Mouse (Mus musculus): ENCODE measurements at regions not wholly inside any gene's neighbourhood (a gene's known extent, or its start where the extent isn't known, plus 50 kb on each side); places are given as distances from the start of the nearest gene placed in this dataset.

GRCm38 (mm10) chr2:19753479-19753878, 95.9 kb downstream of the Otud1 start:
- H3K36me3 ChIP-seq = no peaks in the 10 kb centered on the region
- no peak overlapping the region for H3K9ac ChIP-seq (replicated peaks)
- H3K27ac ChIP-seq (replicated peaks) = no peak overlapping the region
- no peak overlapping the region for H3K4me2 ChIP-seq (replicated peaks)
- H3K4me3 ChIP-seq = no peak overlapping the region
- no peak for ATAC-seq (ENCODE audit: low FRiP score, low read depth)
- no peaks in the 10 kb centered on the region for H3K4me1 ChIP-seq
- no peaks in the 10 kb centered on the region for H3K27me3 ChIP-seq
- H3K9me3 ChIP-seq = 0 out of 2 replicates have a peak, but pooled peaks cover 3% of the 10 kb centered on the region

GRCm38 (mm10) chr2:19757910-19758309, 100.4 kb downstream of the Otud1 start:
- Histone ChIP-seq H3K27me3 (no peaks in the 10 kb centered on the region), H3K4me2 (replicated peaks) (no peak overlapping the region), H3K4me1 (no peaks in the 10 kb centered on the region), H3K4me3 (no peak overlapping the region), H3K9ac (replicated peaks) (no peak overlapping the region), H3K9me3 (no peaks in the 10 kb centered on the region), H3K27ac (replicated peaks) (no peak overlapping the region), H3K36me3 (no peaks in the 10 kb centered on the region)
- no peak for ATAC-seq (ENCODE audit: low FRiP score, low read depth)
- WGBS = 77% methylated on average over 4 of the region's 4 CpGs

GRCm38 (mm10) chr2:19759169-19759568, 101.6 kb downstream of the Otud1 start:
- H3K27ac ChIP-seq (replicated peaks) = no peak overlapping the region
- no peaks in the 10 kb centered on the region for H3K27me3 ChIP-seq
- H3K9me3 ChIP-seq = no peaks in the 10 kb centered on the region
- ATAC-seq (ENCODE audit: low FRiP score, low read depth) = no peak
- WGBS = 57% methylated on average over 2 of the region's 2 CpGs
- H3K9ac ChIP-seq (replicated peaks) = no peak overlapping the region
- H3K4me3 ChIP-seq = no peak overlapping the region
- no peak overlapping the region for H3K4me2 ChIP-seq (replicated peaks)
- no peaks in the 10 kb centered on the region for H3K36me3 ChIP-seq
- H3K4me1 ChIP-seq = no peaks in the 10 kb centered on the region

- Histone ChIP-seq H3K4me1 (no peaks in the 10 kb centered on the region), H3K36me3 (no peaks in the 10 kb centered on the region), H3K4me2 (replicated peaks) (no peak overlapping the region), H3K9me3 (no peaks in the 10 kb centered on the region), H3K27ac (replicated peaks) (no peak overlapping the region), H3K9ac (replicated peaks) (no peak overlapping the region), H3K27me3 (no peaks in the 10 kb centered on the region), H3K4me3 (no peak overlapping the region)
- no peak for ATAC-seq (ENCODE audit: low FRiP score, low read depth)
- WGBS = 82% methylated on average over 4 of the region's 6 CpGs
These were observed 102.0 kb downstream of the Otud1 start for GRCm38 (mm10) chr2:19759577-19759976.

GRCm38 (mm10) chr2:19762996-19763395, 105.4 kb downstream of the Otud1 start:
- Histone ChIP-seq H3K4me1 (no peaks in the 10 kb centered on the region), H3K4me2 (replicated peaks) (no peak overlapping the region), H3K27me3 (no peaks in the 10 kb centered on the region), H3K36me3 (no peaks in the 10 kb centered on the region), H3K9me3 (no peaks in the 10 kb centered on the region), H3K9ac (replicated peaks) (no peak overlapping the region), H3K27ac (replicated peaks) (no peak overlapping the region), H3K4me3 (no peak overlapping the region)
- 73% methylated on average over 3 of the region's 3 CpGs for WGBS
- no peak for ATAC-seq (ENCODE audit: low FRiP score, low read depth)

GRCm38 (mm10) chr2:19784913-19785312, 124.7 kb upstream of the Etl4 start:
- H3K4me2 ChIP-seq (replicated peaks) = no peak overlapping the region
- no peaks in the 10 kb centered on the region for H3K4me1 ChIP-seq
- H3K9ac ChIP-seq (replicated peaks) = no peak overlapping the region
- no peak overlapping the region for H3K4me3 ChIP-seq
- 95% methylated on average over 2 of the region's 2 CpGs for WGBS
- H3K27ac ChIP-seq (replicated peaks) = no peak overlapping the region
- H3K9me3 ChIP-seq = no peaks in the 10 kb centered on the region
- ATAC-seq (ENCODE audit: low FRiP score, low read depth) = no peak
- no peaks in the 10 kb centered on the region for H3K27me3 ChIP-seq
- H3K36me3 ChIP-seq = no peaks in the 10 kb centered on the region

GRCm38 (mm10) chr2:19785663-19786260, 123.8 kb upstream of the Etl4 start:
- H3K27me3 ChIP-seq = no peaks in the 10 kb centered on the region
- H3K9me3 ChIP-seq = no peaks in the 10 kb centered on the region
- 87% methylated on average over 6 of the region's 6 CpGs for WGBS
- no peak overlapping the region for H3K4me3 ChIP-seq
- no peak for ATAC-seq (ENCODE audit: low FRiP score, low read depth)
- no peaks in the 10 kb centered on the region for H3K36me3 ChIP-seq
- H3K9ac ChIP-seq (replicated peaks) = no peak overlapping the region
- H3K4me1 ChIP-seq = no peaks in the 10 kb centered on the region
- H3K27ac ChIP-seq (replicated peaks) = no peak overlapping the region
- H3K4me2 ChIP-seq (replicated peaks) = no peak overlapping the region

- Histone ChIP-seq H3K27ac (replicated peaks) (no peak overlapping the region), H3K36me3 (no peaks in the 10 kb centered on the region), H3K9me3 (no peaks in the 10 kb centered on the region), H3K4me1 (no peaks in the 10 kb centered on the region), H3K4me3 (no peak overlapping the region), H3K27me3 (no peaks in the 10 kb centered on the region), H3K9ac (replicated peaks) (no peak overlapping the region), H3K4me2 (replicated peaks) (no peak overlapping the region)
- 89% methylated on average over 6 of the region's 6 CpGs for WGBS
- ATAC-seq (ENCODE audit: low FRiP score, low read depth) = no peak
These were observed 117.4 kb upstream of the Etl4 start for GRCm38 (mm10) chr2:19792177-19792576.

GRCm38 (mm10) chr2:19796790-19797189, 112.8 kb upstream of the Etl4 start:
- no peak overlapping the region for H3K27ac ChIP-seq (replicated peaks)
- no peak overlapping the region for H3K4me2 ChIP-seq (replicated peaks)
- H3K9ac ChIP-seq (replicated peaks) = no peak overlapping the region
- H3K27me3 ChIP-seq = no peaks in the 10 kb centered on the region
- H3K4me1 ChIP-seq = no peaks in the 10 kb centered on the region
- no peaks in the 10 kb centered on the region for H3K9me3 ChIP-seq
- no peak for ATAC-seq (ENCODE audit: low FRiP score, low read depth)
- no peaks in the 10 kb centered on the region for H3K36me3 ChIP-seq
- WGBS = 30% methylated on average over 2 of the region's 2 CpGs
- no peak overlapping the region for H3K4me3 ChIP-seq
